ENCODE assay signal across 15 mouse cellular contexts in the genomic region with DNA sequence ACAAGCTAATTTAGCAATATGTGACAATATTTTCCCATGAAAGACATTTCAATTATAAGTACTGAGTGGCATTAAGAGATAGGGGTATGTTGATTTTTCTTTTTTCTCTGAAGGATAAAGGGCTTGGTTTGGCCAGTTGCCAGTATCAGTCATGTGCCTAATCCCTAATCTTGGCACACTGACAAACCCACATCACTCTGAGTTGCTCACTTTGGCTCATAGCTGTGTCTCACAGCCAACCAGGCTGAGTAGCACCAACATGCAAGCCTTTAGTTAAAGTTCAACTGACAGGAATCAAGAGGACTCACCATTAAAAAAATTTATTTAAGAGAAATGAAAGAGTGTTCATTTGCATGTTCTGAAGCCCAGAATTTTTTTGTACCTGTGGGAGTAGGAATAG.
A peak's percentile ranks its signal among the peaks of the same experiment; 100 is the strongest.
DNase-seq lines count a peak whose midpoint lies in the region; ATAC-seq and TF ChIP-seq lines count a peak whose summit lies in the region.
"Had no signal": no experiment of that assay in that cellular context is flagged by ENCODE, and none has a peak within 500 bp of the region (broad histone marks: within the 10 kb centered on the region; RNA-seq: fewer than 3 reads in every experiment).

No protein-coding gene starts in this region.

- TF ChIP-seq RAD21 in MEL (IDR thresholded peaks at IDR 0.05; ENCODE audit: low read depth, low read length) = no peak

- no peak for TF ChIP-seq EP300 in MEL (IDR thresholded peaks at IDR 0.05; ENCODE audit: low read depth in 1 of 2, low read length in 2 of 2)

- no peak overlapping the region for H3K9ac ChIP-seq in kidney, embryonic 16.5 days (replicated peaks; ENCODE audit: low read length)
- no peak overlapping the region for H3K9ac ChIP-seq in MEL (ENCODE audit: control insufficient read depth, low read depth, low read length, poor library complexity, severe bottlenecking)
- H3K9ac ChIP-seq in forebrain, embryonic 15.5 days (replicated peaks) = no peak overlapping the region
- H3K9ac ChIP-seq: liver, embryonic 12.5 days had no signal

- H3K36me3 ChIP-seq in kidney, embryonic 16.5 days (ENCODE audit: insufficient read depth, low read length) = no peaks in the 10 kb centered on the region
- H3K36me3 ChIP-seq in MEL (ENCODE audit: control insufficient read depth in 1 of 2, insufficient read depth in 2 of 2, low read length in 2 of 2) = no peaks in the 10 kb centered on the region
- no peaks in the 10 kb centered on the region for H3K36me3 ChIP-seq in forebrain, embryonic 15.5 days
- H3K36me3 ChIP-seq: liver, embryonic 12.5 days had no signal

- no peak overlapping the region for H3K27ac ChIP-seq in kidney, embryonic 16.5 days (ENCODE audit: low read length)
- no peak overlapping the region for H3K27ac ChIP-seq in MEL (ENCODE audit: control insufficient read depth, low read depth, low read length)
- no peak overlapping the region for H3K27ac ChIP-seq in forebrain, embryonic 15.5 days (replicated peaks)
- H3K27ac ChIP-seq: liver, embryonic 12.5 days had no signal

- no peak for ATAC-seq in kidney, embryonic 16.5 days (ENCODE audit: low FRiP score, low TSS enrichment)
- ATAC-seq in forebrain, embryonic 15.5 days (replicated peaks) = peak; percentile 74
- ATAC-seq: inflammation-experienced regulatory T-cells, adult 6 months; liver, embryonic 12.5 days had no signal

- no peak overlapping the region for H3K4me3 ChIP-seq in kidney, embryonic 16.5 days (ENCODE audit: low read length)
- H3K4me3 ChIP-seq in MEL (ENCODE audit: control insufficient read depth in 1 of 2, insufficient read depth in 1 of 2, low read depth in 2 of 2, low read length in 2 of 2) = no peak overlapping the region
- no peak overlapping the region for H3K4me3 ChIP-seq in forebrain, embryonic 15.5 days
- H3K4me3 ChIP-seq: liver, embryonic 12.5 days had no signal

- no peaks in the 10 kb centered on the region for H3K9me3 ChIP-seq in kidney, embryonic 16.5 days (ENCODE audit: low read length)
- H3K9me3 ChIP-seq in MEL (replicated peaks; ENCODE audit: insufficient read depth, low read length) = no peaks in the 10 kb centered on the region
- no peaks in the 10 kb centered on the region for H3K9me3 ChIP-seq in forebrain, embryonic 15.5 days
- H3K9me3 ChIP-seq: liver, embryonic 12.5 days had no signal

- no peaks in the 10 kb centered on the region for H3K27me3 ChIP-seq in kidney, embryonic 16.5 days (ENCODE audit: insufficient read depth, low read length)
- H3K27me3 ChIP-seq in MEL (ENCODE audit: control insufficient read depth in 1 of 2, insufficient read depth in 2 of 2, low read length in 2 of 2) = no peaks in the 10 kb centered on the region
- H3K27me3 ChIP-seq in forebrain, embryonic 15.5 days = no peaks in the 10 kb centered on the region
- H3K27me3 ChIP-seq: liver, embryonic 12.5 days had no signal

- peak; percentile 6 for DNase-seq in adrenal gland, postnatal 10 days
- DNase-seq in adrenal gland, postnatal 4 days (ENCODE audit: low spot score in 2 of 2) = no peak
- peak; percentile 5 for DNase-seq in kidney, adult 9 months
- peak; percentile 4 for DNase-seq in MEL (ENCODE audit: low read depth, low spot score)
- no peak for DNase-seq in right cerebral cortex, postnatal 14 days
- DNase-seq in neural tube, embryonic 10.5 days (ENCODE audit: extremely low spot score, low spot score) = no peak
- DNase-seq: cerebellum, adult 9-11 months; heart, postnatal 14 days; layer of hippocampus, adult 9-11 months; lung, postnatal 14 days; right cerebral cortex, adult 18-20 months had no signal

- no peaks in the 10 kb centered on the region for H3K79me2 ChIP-seq in MEL (ENCODE audit: control insufficient read depth, insufficient read depth, low read length, poor library complexity)

- no peaks in the 10 kb centered on the region for H3K4me1 ChIP-seq in kidney, embryonic 16.5 days (ENCODE audit: insufficient read depth, low read length)
- no peaks in the 10 kb centered on the region for H3K4me1 ChIP-seq in MEL (ENCODE audit: control insufficient read depth in 1 of 2, insufficient read depth in 2 of 2, low read length in 2 of 2)
- H3K4me1 ChIP-seq in forebrain, embryonic 15.5 days = no peaks in the 10 kb centered on the region
- H3K4me1 ChIP-seq: liver, embryonic 12.5 days had no signal

- TF ChIP-seq CTCF in MEL (IDR thresholded peaks at IDR 0.05 in 2 of 3, conservative IDR thresholded peaks at IDR 0.05 in 1 of 3; ENCODE audit: control insufficient read depth in 1 of 3, insufficient read depth in 1 of 3, low read depth in 2 of 3, low read length in 3 of 3, poor library complexity in 1 of 3, severe bottlenecking in 1 of 3) = no peak

- no peak overlapping the region for H3K4me2 ChIP-seq in kidney, embryonic 16.5 days (replicated peaks; ENCODE audit: low read depth, low read length)
- H3K4me2 ChIP-seq in forebrain, embryonic 15.5 days (replicated peaks) = no peak overlapping the region
- H3K4me2 ChIP-seq: liver, embryonic 12.5 days had no signal

- no peak for TF ChIP-seq POLR2A in MEL (IDR thresholded peaks at IDR 0.05; ENCODE audit: control insufficient read depth in 1 of 2, insufficient read depth in 1 of 2, low read depth in 1 of 2, low read length in 2 of 2, poor library complexity in 1 of 2)

TF ChIP-seq in MEL, 35 proteins besides CTCF, POLR2A, EP300 and RAD21:
- TF ChIP-seq HCFC1 (IDR thresholded peaks at IDR 0.05; ENCODE audit: low read depth, low read length) (no peak), TBP (IDR thresholded peaks at IDR 0.05; ENCODE audit: low read depth, low read length) (no peak), MYC (IDR thresholded peaks at IDR 0.05; ENCODE audit: low read depth, low read length) (no peak), POLR2AphosphoS2 (IDR thresholded peaks at IDR 0.05; ENCODE audit: low read length) (no peak), ZKSCAN1 (IDR thresholded peaks at IDR 0.05; ENCODE audit: low read depth, low read length) (no peak), GABPA (IDR thresholded peaks at IDR 0.05; ENCODE audit: low read depth, low read length) (no peak), MAX (IDR thresholded peaks at IDR 0.05; ENCODE audit: low read length) (no peak), MAFK (IDR thresholded peaks at IDR 0.05; ENCODE audit: borderline replicate concordance, low read depth, low read length) (no peak), ETS1 (IDR thresholded peaks at IDR 0.05; ENCODE audit: low read depth, low read length) (no peak), MEF2A (IDR thresholded peaks at IDR 0.05; ENCODE audit: extremely low read depth, insufficient replicate concordance, low read depth, low read length, poor library complexity, severe bottlenecking) (no peak), MAZ (IDR thresholded peaks at IDR 0.05; ENCODE audit: low read depth, low read length) (no peak), SMC3 (IDR thresholded peaks at IDR 0.05; ENCODE audit: low read depth, low read length) (no peak), SIN3A (IDR thresholded peaks at IDR 0.05; ENCODE audit: low read length) (no peak), JUND (IDR thresholded peaks at IDR 0.05; ENCODE audit: low read depth, low read length) (no peak), UBTF (IDR thresholded peaks at IDR 0.05; ENCODE audit: borderline replicate concordance, insufficient read depth, low read depth, low read length) (no peak), NRF1 (IDR thresholded peaks at IDR 0.05; ENCODE audit: insufficient read depth, low read depth, low read length, poor library complexity, severe bottlenecking) (no peak), USF2 (IDR thresholded peaks at IDR 0.05; ENCODE audit: borderline replicate concordance in 1 of 2, insufficient read depth in 1 of 2, low read depth in 1 of 2, low read length in 2 of 2) (no peak), CHD2 (IDR thresholded peaks at IDR 0.05; ENCODE audit: low read length) (no peak), RCOR1 (IDR thresholded peaks at IDR 0.05; ENCODE audit: low read depth, low read length) (no peak), MXI1 (IDR thresholded peaks at IDR 0.05; ENCODE audit: low read depth, low read length) (no peak)

Comparison
In these comparisons a context has a peak if more than half of its experiments do, and no peak if none do; other contexts are left out.
1. DNase-seq: peak in adrenal gland, postnatal 10 days (single experiment), kidney, adult 9 months (single experiment) and MEL (single experiment); none in adrenal gland, postnatal 4 days (0 of 2), right cerebral cortex, postnatal 14 days (single experiment) and neural tube, embryonic 10.5 days (single experiment).